ENCODE assay signal across 8 mouse cellular contexts in genomic region chr2:85196901-85197300, GRCm38 (mm10). TPM values are rescaled to one million over a fixed set of nuclear protein-coding genes. Genes with fewer than 3 reads are reported as not detected.
A peak's percentile ranks its signal among the peaks of the same experiment; 100 is the strongest.
DNase-seq lines count a peak whose midpoint lies in the region; ATAC-seq lines count a peak whose summit lies in the region.

Gene Lrrc55, minus strand, starts transcription at chr2:85197197.

- H3K4me1 ChIP-seq in embryonic facial prominence, embryonic 15.5 days: peaks cover 7% of the 10 kb centered on the region; the same call in 1 of the 2 replicates
- no peaks in the 10 kb centered on the region for H3K4me1 ChIP-seq in neural tube, embryonic 14.5 days (ENCODE audit: control insufficient read depth, insufficient read depth, low read length)

- no peak for ATAC-seq in embryonic facial prominence, embryonic 15.5 days (ENCODE audit: insufficient number of reproducible peaks, low FRiP score, low TSS enrichment, low read depth)
- ATAC-seq in neural tube, embryonic 14.5 days (ENCODE audit: low read depth): no peak
- ATAC-seq in inflammation-experienced regulatory T-cells, adult 6 months: no peak

- WGBS in embryonic facial prominence, embryonic 15.5 days: 65% methylated on average over 1 of the region's 1 CpGs
- 88% methylated on average over 1 of the region's 1 CpGs for WGBS in neural tube, embryonic 14.5 days

- H3K36me3 ChIP-seq in embryonic facial prominence, embryonic 15.5 days: no peaks in the 10 kb centered on the region
- no peaks in the 10 kb centered on the region for H3K36me3 ChIP-seq in neural tube, embryonic 14.5 days (ENCODE audit: control insufficient read depth, insufficient read depth, low read length)

- H3K27ac ChIP-seq in embryonic facial prominence, embryonic 15.5 days (replicated peaks): no peak within 1 kb of the TSS
- peak within 1 kb of the TSS; percentile 56 for H3K27ac ChIP-seq in neural tube, embryonic 14.5 days (ENCODE audit: low read depth, low read length)

- no peak for DNase-seq in left cerebral cortex, adult 18-20 months (ENCODE audit: low spot score in 2 of 2)
- no peak for DNase-seq in left cerebral cortex, adult 9 months (ENCODE audit: low spot score in 2 of 2)
- DNase-seq in layer of hippocampus, postnatal 14 days (ENCODE audit: low spot score in 2 of 2): no peak
- DNase-seq in thymus, postnatal 0 days (ENCODE audit: low spot score): no peak
- no peak for DNase-seq in gastrocnemius, postnatal 14 days

- intact Hi-C loops in gastrocnemius, postnatal 14 days (cut with DNase I; ENCODE audit: low total_unique reads): no loop called here

- H3K9ac ChIP-seq in embryonic facial prominence, embryonic 15.5 days: no peak within 1 kb of the TSS
- peak within 1 kb of the TSS; percentile 53 for H3K9ac ChIP-seq in neural tube, embryonic 14.5 days (replicated peaks; ENCODE audit: low read depth, low read length)

- peak within 1 kb of the TSS; percentile 47 for H3K4me2 ChIP-seq in embryonic facial prominence, embryonic 15.5 days (replicated peaks)
- H3K4me2 ChIP-seq in neural tube, embryonic 14.5 days (ENCODE audit: low read depth, low read length): peak within 1 kb of the TSS; percentile 56

- no peak within 1 kb of the TSS for H3K4me3 ChIP-seq in embryonic facial prominence, embryonic 15.5 days (replicated peaks)
- H3K4me3 ChIP-seq in neural tube, embryonic 14.5 days (ENCODE audit: low read depth, low read length): peak within 1 kb of the TSS; percentile 40

- H3K9me3 ChIP-seq in embryonic facial prominence, embryonic 15.5 days (replicated peaks): no peaks in the 10 kb centered on the region
- no peaks in the 10 kb centered on the region for H3K9me3 ChIP-seq in neural tube, embryonic 14.5 days (ENCODE audit: control insufficient read depth, low read length)

- H3K27me3 ChIP-seq in embryonic facial prominence, embryonic 15.5 days: peaks cover 6% of the 10 kb centered on the region; the same call in 1 of the 2 replicates
- H3K27me3 ChIP-seq in neural tube, embryonic 14.5 days (ENCODE audit: control insufficient read depth, insufficient read depth, low read length): no peaks in the 10 kb centered on the region

RNA-seq across cellular contexts. Expression of gene Lrrc55, which starts in this region (rescaled TPM):
- total RNA-seq in left cerebral cortex, adult 18-20 months (2021): 10 to 100 TPM; 27.2 to 36.9 TPM
- 0.79 and 1.0 TPM in 2 replicates for polyA plus RNA-seq in embryonic facial prominence, embryonic 15.5 days (2015; fragmentation: Nextera tagmentation; extraction: Ambion mirVana)
- 10 to 100 TPM; 23.0 to 26.1 TPM for total RNA-seq in layer of hippocampus, postnatal 14 days (2021)
- 7.1 and 11.2 TPM in 2 replicates for polyA plus RNA-seq in neural tube, embryonic 14.5 days (2014; fragmentation: Nextera tagmentation; extraction: Ambion mirVana)
- 0.13 and 0.17 TPM in 2 replicates for polyA plus RNA-seq in thymus, postnatal 0 days (2015; fragmentation: Nextera tagmentation; extraction: Ambion mirVana)
- polyA plus RNA-seq in inflammation-experienced regulatory T-cells, adult 6 months (2017; shearing (Covaris generic)): not detected
- total RNA-seq in gastrocnemius, postnatal 14 days (2021): 1 to 10 TPM; 3.9 to 7.3 TPM
